Mouse (Mus musculus): ENCODE results near the gene Parp8. TPM values are rescaled to one million over a fixed set of nuclear protein-coding genes. Genes with fewer than 3 reads are reported as not detected.

Gene Parp8
- total and polyA plus RNA-seq, 2 experiments from 2014 or later = 7.9 to 11.0 TPM

GRCm38 (mm10) chr13:117026276-117026780 lies 991 bp upstream of the Parp8 start:
- Histone ChIP-seq H3K27ac (ENCODE audit: low read depth) (no peak overlapping the region), H3K9ac (replicated peaks; ENCODE audit: low read depth, low read length) (peak overlapping the region; percentile 87; the same call in 1 of the 2 replicates), H3K9me3 (replicated peaks; ENCODE audit: control insufficient read depth, low read length) (no peaks in the 10 kb centered on the region), H3K36me3 (replicated peaks; ENCODE audit: control insufficient read depth, insufficient read depth, low read length) (no peaks in the 10 kb centered on the region), H3K4me3 (ENCODE audit: low read depth, low read length) (peak overlapping the region; percentile 98; the same call in 1 of the 2 replicates), H3K27me3 (ENCODE audit: control insufficient read depth, insufficient read depth, low read length) (no peaks in the 10 kb centered on the region), H3K4me1 (ENCODE audit: control insufficient read depth, insufficient read depth) (peaks cover 8% of the 10 kb centered on the region; the same call in 1 of the 2 replicates), H3K4me2 (ENCODE audit: low read depth, low read length) (peak overlapping the region; percentile 99; the same call in 1 of the 2 replicates)
- DNase-seq (ENCODE audit: low spot score) (no peak), ATAC-seq (ENCODE audit: insufficient read depth, low read depth) (no peak)
- 77% methylated on average over 7 of the region's 7 CpGs for WGBS
- TF ChIP-seq CTCF (IDR thresholded peaks at IDR 0.05; ENCODE audit: low read depth) (no peak), EP300 (IDR thresholded peaks at IDR 0.05; ENCODE audit: low read depth) (no peak)

DNA sequence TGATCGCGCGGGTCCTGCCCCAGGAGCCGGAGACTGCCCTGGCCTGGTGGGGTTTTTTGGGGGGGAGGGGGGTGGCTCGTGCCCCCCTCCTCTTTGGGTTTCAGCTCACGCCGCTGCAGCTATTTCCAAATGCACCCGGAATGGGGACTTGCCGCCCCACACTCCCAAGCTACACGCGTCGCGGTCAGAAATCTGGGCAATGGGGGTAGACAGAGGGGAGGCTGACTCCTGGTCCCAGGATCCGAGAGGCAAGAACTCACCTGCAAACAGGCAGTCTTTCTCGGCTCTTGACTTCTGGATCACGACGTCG lies 466 bp downstream of the Parp8 start:
- Histone ChIP-seq H3K36me3 (replicated peaks; ENCODE audit: control insufficient read depth, insufficient read depth, low read length) (no peaks in the 10 kb centered on the region), H3K27ac (ENCODE audit: low read depth) (peak overlapping the region; percentile 90), H3K9me3 (replicated peaks; ENCODE audit: control insufficient read depth, low read length) (no peaks in the 10 kb centered on the region), H3K27me3 (ENCODE audit: control insufficient read depth, insufficient read depth, low read length) (no peaks in the 10 kb centered on the region), H3K4me1 (ENCODE audit: control insufficient read depth, insufficient read depth) (peaks cover 14% of the 10 kb centered on the region), H3K4me3 (ENCODE audit: low read depth, low read length) (peak overlapping the region; percentile 98), H3K9ac (replicated peaks; ENCODE audit: low read depth, low read length) (peak overlapping the region; percentile 87), H3K4me2 (ENCODE audit: low read depth, low read length) (peak overlapping the region; percentile 99)
- 0% methylated on average over 17 of the region's 18 CpGs for WGBS
- peak; percentile 7; the same call in 1 of the 2 replicates for ATAC-seq (ENCODE audit: insufficient read depth, low read depth)
- DNase-seq (ENCODE audit: low spot score) = no peak
- TF ChIP-seq EP300 (IDR thresholded peaks at IDR 0.05; ENCODE audit: low read depth) (no peak), CTCF (IDR thresholded peaks at IDR 0.05; ENCODE audit: low read depth) (no peak)

DNA sequence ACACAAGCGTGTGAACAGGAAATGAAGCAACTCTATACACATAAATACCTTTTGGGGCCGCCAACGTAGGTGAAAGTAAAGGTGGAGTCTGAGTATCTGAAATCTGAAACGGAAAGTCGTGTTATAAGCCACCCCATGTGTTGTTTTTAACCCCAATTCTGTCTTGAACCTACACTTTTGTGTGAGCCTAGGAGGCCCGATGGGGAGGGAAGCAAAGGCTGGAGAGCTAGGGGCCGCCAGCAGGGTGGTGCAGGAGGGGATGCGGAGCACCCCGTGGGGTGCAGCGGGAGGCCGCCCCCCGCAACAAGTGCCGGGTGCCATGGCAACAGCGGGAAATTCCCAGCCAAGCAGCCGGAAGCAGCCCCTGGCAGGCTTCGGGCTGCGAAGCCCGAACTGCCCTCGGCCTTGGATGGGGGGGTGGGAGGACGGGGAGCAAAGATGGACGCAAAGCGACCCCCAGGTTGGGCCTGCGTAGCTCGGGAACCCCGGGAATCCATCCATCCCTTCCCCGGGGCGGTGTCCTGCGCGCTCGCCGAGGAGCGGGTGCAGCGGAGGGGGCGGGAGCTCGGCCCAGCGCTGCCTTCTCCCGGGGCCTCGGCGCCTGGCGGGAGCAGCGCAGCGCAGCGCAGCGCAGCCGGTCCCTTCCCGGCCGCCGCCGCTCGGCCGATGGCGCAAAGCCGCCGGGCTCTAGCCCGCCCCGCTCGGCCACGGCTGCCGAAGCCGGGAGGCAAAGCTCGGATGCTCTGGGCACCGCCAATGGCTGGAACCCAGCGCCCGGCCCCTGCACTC lies 1.0 kb downstream of the Parp8 start:
- no peaks in the 10 kb centered on the region for H3K27me3 ChIP-seq (ENCODE audit: control insufficient read depth, insufficient read depth, low read length)
- TF ChIP-seq CTCF (IDR thresholded peaks at IDR 0.05; ENCODE audit: low read depth) (no peak), EP300 (IDR thresholded peaks at IDR 0.05; ENCODE audit: low read depth) (no peak)
- under 1% methylated on average over 56 of the region's 64 CpGs for WGBS

GRCm38 (mm10) chr13:117023346-117024050 lies 1.8 kb downstream of the Parp8 start:
- ATAC-seq (ENCODE audit: insufficient read depth, low read depth) (no peak), DNase-seq (ENCODE audit: low spot score) (no peak)
- Histone ChIP-seq H3K27ac (ENCODE audit: low read depth) (peak overlapping the region; percentile 90), H3K27me3 (ENCODE audit: control insufficient read depth, insufficient read depth, low read length) (no peaks in the 10 kb centered on the region), H3K4me3 (ENCODE audit: low read depth, low read length) (peak overlapping the region; percentile 98), H3K4me2 (ENCODE audit: low read depth, low read length) (peak overlapping the region; percentile 99), H3K9ac (replicated peaks; ENCODE audit: low read depth, low read length) (peak overlapping the region; percentile 87), H3K36me3 (replicated peaks; ENCODE audit: control insufficient read depth, insufficient read depth, low read length) (no peaks in the 10 kb centered on the region), H3K4me1 (ENCODE audit: control insufficient read depth, insufficient read depth) (peaks cover 14% of the 10 kb centered on the region), H3K9me3 (replicated peaks; ENCODE audit: control insufficient read depth, low read length) (no peaks in the 10 kb centered on the region)
- 17% methylated on average over 12 of the region's 12 CpGs for WGBS
- no peak for TF ChIP-seq CTCF (IDR thresholded peaks at IDR 0.05; ENCODE audit: low read depth)
- no peak for TF ChIP-seq EP300 (IDR thresholded peaks at IDR 0.05; ENCODE audit: low read depth)

More for the DNA sequence above, 1.0 kb downstream of the Parp8 start:
- Histone ChIP-seq H3K4me1 (ENCODE audit: control insufficient read depth, insufficient read depth) (peaks cover 14% of the 10 kb centered on the region), H3K9me3 (replicated peaks; ENCODE audit: control insufficient read depth, low read length) (no peaks in the 10 kb centered on the region), H3K4me3 (ENCODE audit: low read depth, low read length) (peak overlapping the region; percentile 98), H3K4me2 (ENCODE audit: low read depth, low read length) (peak overlapping the region; percentile 99), H3K27ac (ENCODE audit: low read depth) (peak overlapping the region; percentile 90), H3K9ac (replicated peaks; ENCODE audit: low read depth, low read length) (peak overlapping the region; percentile 87), H3K36me3 (replicated peaks; ENCODE audit: control insufficient read depth, insufficient read depth, low read length) (no peaks in the 10 kb centered on the region)
- peak; percentile 53 for DNase-seq (ENCODE audit: low spot score)
- peak; percentile 82 for ATAC-seq (ENCODE audit: insufficient read depth, low read depth)

- no peak overlapping the region for H3K4me2 ChIP-seq (ENCODE audit: low read depth, low read length)
- H3K27ac ChIP-seq (ENCODE audit: low read depth) = peak overlapping the region; percentile 30; the same call in 1 of the 2 replicates
- DNase-seq (ENCODE audit: low spot score) = peak; percentile 60
These were observed 4.7 kb downstream of the Parp8 start for GRCm38 (mm10) chr13:117020631-117021030.

More at GRCm38 (mm10) chr13:117020631-117021030, 4.7 kb downstream of the Parp8 start:
- Histone ChIP-seq H3K36me3 (replicated peaks; ENCODE audit: control insufficient read depth, insufficient read depth, low read length) (no peaks in the 10 kb centered on the region), H3K4me1 (ENCODE audit: control insufficient read depth, insufficient read depth) (peaks cover 14% of the 10 kb centered on the region), H3K9ac (replicated peaks; ENCODE audit: low read depth, low read length) (no peak overlapping the region), H3K27me3 (ENCODE audit: control insufficient read depth, insufficient read depth, low read length) (no peaks in the 10 kb centered on the region), H3K9me3 (replicated peaks; ENCODE audit: control insufficient read depth, low read length) (no peaks in the 10 kb centered on the region), H3K4me3 (ENCODE audit: low read depth, low read length) (no peak overlapping the region)
- 33% methylated on average over 6 of the region's 6 CpGs for WGBS
- ATAC-seq (ENCODE audit: insufficient read depth, low read depth) = no peak
- TF ChIP-seq EP300 (IDR thresholded peaks at IDR 0.05; ENCODE audit: low read depth) (0 out of 2 replicates have a peak, but pooled peaks have one; percentile 31), CTCF (IDR thresholded peaks at IDR 0.05; ENCODE audit: low read depth) (no peak)
